Mouse (Mus musculus) brain, adult 2 months (tissue): ENCODE measurements at regions not wholly inside any gene's neighbourhood (a gene's known extent, or its start where the extent isn't known, plus 50 kb on each side); places are given as distances from the start of the nearest gene placed in this dataset.
A peak's percentile ranks its signal among the peaks of the same experiment; 100 is the strongest.

Source experiments
- DNase-seq: peaks from one replicate; pipeline ENCODE4 v3.0.0; 2011; ENCODE audit warnings: low read depth, low spot score

GRCm38 (mm10) chrX:165767672-165768265 is 402.5 kb upstream of the Gemin8 start:
- peak; percentile 57 for DNase-seq
